Mouse (Mus musculus): ENCODE results near the gene Scyl2. TPM values are rescaled to one million over a fixed set of nuclear protein-coding genes. Genes with fewer than 3 reads are reported as not detected.
"Not testable (repeated sequence)": the region's sequence is repeated elsewhere in the genome, so short reads cannot be mapped to it uniquely, and the experiment has no call there.

Scyl2 gene
- polyA plus RNA-seq, 1 experiment from 2014 or later, result 7.8 TPM

GRCm38 (mm10) chr10:89697956-89698355 lies 11.9 kb upstream of the Scyl2 start:
- no peak for ATAC-seq (ENCODE audit: low FRiP score)
- no peak overlapping the region for H3K4me2 ChIP-seq
- no peak overlapping the region for H3K4me3 ChIP-seq (replicated peaks)
- H3K4me1 ChIP-seq, result no peaks in the 10 kb centered on the region
- H3K27me3 ChIP-seq (replicated peaks), result no peaks in the 10 kb centered on the region
- H3K9me3 ChIP-seq (replicated peaks), result no peaks in the 10 kb centered on the region
- H3K27ac ChIP-seq (replicated peaks), result no peak overlapping the region
- H3K9ac ChIP-seq (replicated peaks), result no peak overlapping the region
- H3K36me3 ChIP-seq, result no peaks in the 10 kb centered on the region
- WGBS, result 95% methylated on average over 3 of the region's 3 CpGs

DNA sequence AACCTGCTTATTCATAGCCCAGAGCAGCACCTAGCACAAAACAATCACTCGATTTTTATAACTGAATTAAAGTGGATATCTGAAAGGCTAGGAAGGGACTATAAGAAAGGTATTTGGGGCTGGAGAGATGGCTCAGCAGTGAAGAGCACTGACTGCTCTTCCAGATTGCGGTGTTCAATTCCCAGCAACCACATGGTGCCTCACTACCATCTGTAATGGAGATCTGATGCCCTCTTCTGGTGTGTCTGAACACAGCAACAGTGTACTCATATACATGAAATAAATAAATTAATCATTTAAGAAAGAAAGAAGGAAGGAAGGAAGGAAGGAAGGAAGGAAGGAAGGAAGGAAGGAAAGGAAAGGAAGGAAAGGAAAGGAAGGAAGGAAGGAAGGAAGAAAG lies 10.2 kb upstream of the Scyl2 start:
- H3K9ac ChIP-seq (replicated peaks); H3K4me2 ChIP-seq; H3K4me3 ChIP-seq (replicated peaks); H3K9me3 ChIP-seq (replicated peaks); ATAC-seq (ENCODE audit: low FRiP score); H3K27ac ChIP-seq (replicated peaks); H3K27me3 ChIP-seq (replicated peaks); H3K36me3 ChIP-seq; H3K4me1 ChIP-seq: not testable (repeated sequence)
- 82% methylated on average over 2 of the region's 2 CpGs for WGBS

DNA sequence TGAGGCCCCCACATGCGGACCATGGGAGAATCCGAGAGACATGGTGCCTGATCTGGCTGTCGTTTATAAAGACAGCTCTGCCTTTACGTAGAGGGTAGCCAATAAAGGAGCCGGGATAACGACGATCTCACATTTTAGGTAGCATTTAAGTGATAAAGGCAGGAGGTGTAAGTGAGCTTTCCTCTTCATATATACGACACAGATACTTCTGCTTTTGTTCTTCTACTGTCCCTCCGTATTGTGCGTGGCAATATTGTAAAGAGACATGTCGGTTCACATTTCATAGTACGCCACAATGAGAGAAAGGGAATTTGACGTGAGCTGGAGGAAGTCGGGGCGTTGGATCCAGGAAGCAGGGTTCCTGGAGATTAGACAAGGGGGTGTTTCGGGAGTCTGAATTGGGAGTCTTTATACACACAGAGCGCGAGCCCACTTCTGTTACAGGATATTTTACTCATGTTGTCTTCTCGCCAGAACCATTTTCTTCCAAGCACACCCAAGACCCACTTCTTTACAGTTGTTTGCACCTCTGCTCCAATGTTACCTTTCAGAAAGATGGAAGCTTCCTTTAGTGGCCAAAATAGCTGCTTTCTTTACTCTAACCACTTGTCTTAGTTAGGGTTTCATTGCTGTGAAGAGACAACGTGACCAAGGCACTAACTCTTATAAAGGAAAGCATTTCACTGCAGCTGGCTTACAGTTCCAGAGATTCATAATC lies 9.3 kb upstream of the Scyl2 start:
- H3K9me3 ChIP-seq (replicated peaks), result no peaks in the 10 kb centered on the region
- H3K4me2 ChIP-seq, result no peak overlapping the region
- ATAC-seq (ENCODE audit: low FRiP score), result no peak
- no peaks in the 10 kb centered on the region for H3K27me3 ChIP-seq (replicated peaks)
- no peak overlapping the region for H3K9ac ChIP-seq (replicated peaks)
- H3K4me3 ChIP-seq (replicated peaks), result no peak overlapping the region
- H3K27ac ChIP-seq (replicated peaks), result no peak overlapping the region
- WGBS, result 90% methylated on average over 20 of the region's 20 CpGs
- H3K36me3 ChIP-seq, result no peaks in the 10 kb centered on the region
- H3K4me1 ChIP-seq, result no peaks in the 10 kb centered on the region

DNA sequence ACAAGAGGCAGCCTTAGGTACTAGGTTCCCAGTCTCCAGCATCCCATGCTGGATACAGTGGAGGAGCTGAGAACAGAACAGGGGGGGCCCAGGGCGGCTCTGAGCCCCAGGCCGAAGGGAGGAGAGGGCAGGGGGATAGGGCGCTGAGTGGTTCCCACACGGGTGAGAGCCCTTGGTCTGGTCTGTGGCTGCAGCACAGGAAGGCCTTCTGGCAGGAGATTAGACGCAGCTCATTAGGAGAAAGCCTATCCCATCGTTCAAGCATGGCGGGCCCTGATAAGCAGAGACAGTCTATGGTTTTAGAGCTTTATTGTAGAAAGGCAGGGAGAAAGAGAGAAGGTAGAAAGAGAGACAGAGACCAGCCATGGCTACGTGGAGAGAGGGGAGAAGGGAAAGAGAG lies 3.9 kb upstream of the Scyl2 start:
- Histone ChIP-seq H3K9ac (replicated peaks) (no peak overlapping the region), H3K4me3 (replicated peaks) (no peak overlapping the region), H3K4me2 (no peak overlapping the region), H3K27me3 (replicated peaks) (no peaks in the 10 kb centered on the region), H3K9me3 (replicated peaks) (no peaks in the 10 kb centered on the region), H3K27ac (replicated peaks) (no peak overlapping the region), H3K4me1 (peaks cover 13% of the 10 kb centered on the region), H3K36me3 (no peaks in the 10 kb centered on the region)
- WGBS, result 61% methylated on average over 8 of the region's 8 CpGs
- ATAC-seq (ENCODE audit: low FRiP score), result no peak

- WGBS, result 84% methylated on average over 2 of the region's 2 CpGs
- Histone ChIP-seq H3K27ac (replicated peaks) (no peak overlapping the region), H3K9ac (replicated peaks) (no peak overlapping the region)
Observed at GRCm38 (mm10) chr10:89687455-89687854, 1.4 kb upstream of the Scyl2 start.

DNA sequence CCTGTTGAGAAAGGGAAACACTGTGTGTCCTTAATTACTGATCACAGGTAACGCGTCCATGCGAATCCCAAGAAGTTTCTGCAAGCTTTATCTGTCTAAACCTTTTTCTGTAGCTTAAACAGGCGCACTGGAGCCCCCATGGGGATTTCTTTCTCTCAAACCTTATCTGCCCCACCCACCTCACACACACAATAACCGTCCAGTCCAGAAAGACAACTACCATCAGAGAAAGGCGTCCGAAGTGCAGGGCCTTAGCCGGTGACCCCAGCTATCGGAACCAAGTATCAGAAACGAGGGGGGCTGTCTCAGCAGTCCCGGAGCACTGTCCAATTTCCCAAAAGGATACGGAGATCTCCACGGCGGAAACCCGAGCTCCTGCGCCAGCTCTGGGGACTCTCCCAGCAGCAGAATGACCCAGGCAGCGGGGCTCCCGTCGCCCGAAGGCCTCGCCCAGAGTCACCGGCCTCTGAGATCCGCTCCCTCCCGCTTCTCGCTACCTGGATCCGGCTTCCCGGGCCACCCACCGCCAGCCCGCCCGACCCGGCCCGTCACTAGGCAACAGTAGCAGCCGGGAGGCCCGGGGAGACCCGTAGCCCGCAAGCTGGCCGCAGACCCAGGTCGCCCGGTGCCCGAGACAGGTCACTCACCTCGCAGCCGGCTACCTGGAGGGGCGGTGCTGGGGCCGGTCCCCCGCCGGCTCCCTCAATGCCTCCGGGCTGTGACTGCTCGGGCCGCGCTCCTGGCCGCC lies 520 bp downstream of the Scyl2 start:
- H3K27me3 ChIP-seq (replicated peaks), result no peaks in the 10 kb centered on the region
- peak overlapping the region; percentile 83 for H3K27ac ChIP-seq (replicated peaks)
- H3K4me2 ChIP-seq, result peak overlapping the region; percentile 67
- no peaks in the 10 kb centered on the region for H3K9me3 ChIP-seq (replicated peaks)
- peak overlapping the region; percentile 81 for H3K9ac ChIP-seq (replicated peaks)
- H3K4me3 ChIP-seq (replicated peaks), result peak overlapping the region; percentile 69
- H3K4me1 ChIP-seq, result peaks cover 23% of the 10 kb centered on the region
- no peaks in the 10 kb centered on the region for H3K36me3 ChIP-seq
- 1% methylated on average over 51 of the region's 51 CpGs for WGBS
- ATAC-seq (ENCODE audit: low FRiP score), result peak; percentile 71

More at GRCm38 (mm10) chr10:89687455-89687854, 1.4 kb upstream of the Scyl2 start:
- Histone ChIP-seq H3K4me2 (no peak overlapping the region; the same call in 1 of the 2 replicates), H3K4me1 (peaks cover 23% of the 10 kb centered on the region), H3K4me3 (replicated peaks) (no peak overlapping the region), H3K36me3 (no peaks in the 10 kb centered on the region), H3K27me3 (replicated peaks) (no peaks in the 10 kb centered on the region), H3K9me3 (replicated peaks) (no peaks in the 10 kb centered on the region)
- ATAC-seq (ENCODE audit: low FRiP score), result no peak

GRCm38 (mm10) chr10:89682961-89683360 lies 3.1 kb downstream of the Scyl2 start:
- WGBS, result 80% methylated on average over 10 of the region's 10 CpGs
- H3K4me2 ChIP-seq, result no peak overlapping the region

DNA sequence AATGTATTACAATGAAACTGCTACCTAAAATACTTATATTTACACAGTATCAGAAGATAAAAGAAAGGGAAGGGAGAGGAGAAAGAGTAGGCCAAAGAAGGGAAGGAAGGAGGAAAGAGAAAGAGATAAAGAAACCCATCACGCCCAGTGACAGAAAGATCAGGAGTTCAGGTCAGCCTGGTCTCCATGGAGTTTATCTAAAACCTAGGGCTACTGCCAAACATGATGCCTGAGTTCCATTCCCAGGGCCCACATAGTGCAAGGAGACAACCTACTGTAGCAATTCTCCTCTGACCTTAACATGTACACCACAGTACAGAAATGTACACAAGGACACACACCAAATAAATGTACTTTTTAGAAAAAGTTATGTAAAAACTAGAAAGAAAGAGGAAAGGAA lies 3.9 kb downstream of the Scyl2 start:
- H3K27ac ChIP-seq (replicated peaks), result no peak overlapping the region
- no peaks in the 10 kb centered on the region for H3K9me3 ChIP-seq (replicated peaks)
- H3K4me1 ChIP-seq, result peaks cover 22% of the 10 kb centered on the region
- H3K36me3 ChIP-seq, result no peaks in the 10 kb centered on the region
- no peak overlapping the region for H3K4me3 ChIP-seq (replicated peaks)
- H3K4me2 ChIP-seq, result no peak overlapping the region
- ATAC-seq (ENCODE audit: low FRiP score), result no peak
- H3K9ac ChIP-seq (replicated peaks), result no peak overlapping the region
- 81% methylated on average over 1 of the region's 1 CpGs for WGBS
- H3K27me3 ChIP-seq (replicated peaks), result no peaks in the 10 kb centered on the region

More at GRCm38 (mm10) chr10:89682961-89683360, 3.1 kb downstream of the Scyl2 start:
- H3K9me3 ChIP-seq (replicated peaks), result no peaks in the 10 kb centered on the region
- no peaks in the 10 kb centered on the region for H3K36me3 ChIP-seq
- H3K27ac ChIP-seq (replicated peaks), result no peak overlapping the region
- H3K9ac ChIP-seq (replicated peaks), result no peak overlapping the region
- no peaks in the 10 kb centered on the region for H3K27me3 ChIP-seq (replicated peaks)
- no peak for ATAC-seq (ENCODE audit: low FRiP score)
- no peak overlapping the region for H3K4me3 ChIP-seq (replicated peaks)
- peaks cover 23% of the 10 kb centered on the region for H3K4me1 ChIP-seq

GRCm38 (mm10) chr10:89681706-89682105 lies 4.4 kb downstream of the Scyl2 start:
- Histone ChIP-seq H3K36me3 (no peaks in the 10 kb centered on the region), H3K4me3 (replicated peaks) (no peak overlapping the region), H3K9ac (replicated peaks) (no peak overlapping the region), H3K4me1 (peaks cover 18% of the 10 kb centered on the region), H3K4me2 (no peak overlapping the region), H3K27ac (replicated peaks) (no peak overlapping the region), H3K27me3 (replicated peaks) (no peaks in the 10 kb centered on the region), H3K9me3 (replicated peaks) (no peaks in the 10 kb centered on the region)
- no peak for ATAC-seq (ENCODE audit: low FRiP score)
- WGBS, result 96% methylated on average over 4 of the region's 4 CpGs

DNA sequence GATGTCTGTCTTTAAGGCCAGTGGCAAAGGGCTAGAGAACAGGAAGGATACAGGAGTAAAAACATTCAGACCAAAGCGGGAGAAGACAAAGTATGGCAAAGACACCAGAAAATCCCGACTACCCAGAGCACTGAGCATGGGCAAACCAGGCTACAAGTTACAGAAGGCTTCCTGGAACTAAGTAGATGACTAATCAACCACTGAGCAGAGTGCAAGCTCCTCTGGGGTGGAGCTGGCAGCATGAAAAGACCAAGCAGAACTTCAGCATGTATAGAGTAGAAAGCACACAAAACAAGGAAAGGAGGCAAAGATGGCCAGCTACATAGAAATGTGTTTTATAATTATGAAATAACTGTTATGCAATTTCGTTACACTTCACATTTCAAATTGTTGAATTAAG lies 5.6 kb downstream of the Scyl2 start:
- 95% methylated on average over 3 of the region's 3 CpGs for WGBS
- Histone ChIP-seq H3K27ac (replicated peaks) (no peak overlapping the region), H3K9me3 (replicated peaks) (no peaks in the 10 kb centered on the region)

DNA sequence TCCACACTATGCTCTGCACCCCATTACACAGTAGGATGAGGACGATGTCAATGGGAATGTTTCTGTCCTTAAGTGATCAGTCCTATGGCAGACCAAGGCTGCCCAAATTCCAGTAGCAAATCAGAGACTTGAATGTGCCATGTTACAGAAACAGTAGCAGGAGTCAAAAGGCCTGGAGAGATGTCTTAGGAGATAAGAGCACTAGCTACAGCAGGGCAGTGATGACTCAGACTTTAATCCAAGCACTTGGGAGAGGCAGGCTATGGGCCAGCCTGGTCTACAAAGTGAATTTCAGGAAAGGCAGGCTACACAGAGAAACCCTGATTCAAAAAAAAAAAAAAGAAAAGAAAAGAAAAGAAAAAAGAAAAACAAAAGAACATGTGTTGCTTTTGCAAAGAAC lies 6.6 kb downstream of the Scyl2 start:
- H3K4me3 ChIP-seq (replicated peaks), result no peak overlapping the region
- H3K9me3 ChIP-seq (replicated peaks), result no peaks in the 10 kb centered on the region
- H3K4me1 ChIP-seq, result peaks cover 6% of the 10 kb centered on the region
- H3K36me3 ChIP-seq, result no peaks in the 10 kb centered on the region
- 98% methylated on average over 1 of the region's 1 CpGs for whole genome bisulfite sequencing
- H3K27me3 ChIP-seq (replicated peaks), result no peaks in the 10 kb centered on the region
- H3K9ac ChIP-seq (replicated peaks), result no peak overlapping the region
- no peak overlapping the region for H3K27ac ChIP-seq (replicated peaks)
- no peak overlapping the region for H3K4me2 ChIP-seq
- ATAC-seq (ENCODE audit: low FRiP score), result no peak

More for the DNA sequence above, 5.6 kb downstream of the Scyl2 start:
- Histone ChIP-seq H3K4me1 (peaks cover 13% of the 10 kb centered on the region), H3K4me2 (no peak overlapping the region), H3K9ac (replicated peaks) (no peak overlapping the region), H3K4me3 (replicated peaks) (no peak overlapping the region), H3K27me3 (replicated peaks) (no peaks in the 10 kb centered on the region), H3K36me3 (no peaks in the 10 kb centered on the region)
- no peak for ATAC-seq (ENCODE audit: low FRiP score)

DNA sequence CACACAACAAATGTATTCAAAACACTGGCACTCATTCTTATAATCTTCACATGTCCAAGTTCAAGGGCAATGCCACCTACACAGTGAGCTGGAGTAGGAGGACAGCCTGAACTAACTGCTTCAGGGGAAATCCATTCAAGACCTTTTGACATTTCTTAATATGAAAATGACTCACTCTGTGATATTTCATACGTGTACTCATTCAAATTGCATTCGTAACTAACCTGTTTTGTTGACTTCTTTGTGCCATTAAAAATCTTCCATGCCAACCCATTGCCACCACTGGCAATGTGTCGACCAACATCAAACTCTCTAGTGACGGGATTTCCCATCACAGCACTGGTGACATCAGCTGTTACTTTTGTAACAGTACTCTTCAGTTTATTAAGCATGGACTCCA lies 8.0 kb downstream of the Scyl2 start:
- H3K4me3 ChIP-seq (replicated peaks), result no peak overlapping the region
- no peaks in the 10 kb centered on the region for H3K27me3 ChIP-seq (replicated peaks)
- H3K36me3 ChIP-seq, result no peaks in the 10 kb centered on the region
- H3K9me3 ChIP-seq (replicated peaks), result no peaks in the 10 kb centered on the region
- H3K9ac ChIP-seq (replicated peaks), result no peak overlapping the region
- WGBS, result 93% methylated on average over 4 of the region's 4 CpGs
- no peak overlapping the region for H3K27ac ChIP-seq (replicated peaks)
- no peaks in the 10 kb centered on the region for H3K4me1 ChIP-seq
- ATAC-seq (ENCODE audit: low FRiP score), result no peak
- no peak overlapping the region for H3K4me2 ChIP-seq

Measured in neural tube, embryonic 15.5 days (tissue).